Mouse (Mus musculus) hindbrain, embryonic 14.5 days (tissue): ENCODE measurements at regions not wholly inside any gene's neighbourhood (a gene's known extent, or its start where the extent isn't known, plus 50 kb on each side); places are given as distances from the start of the nearest gene placed in this dataset.

Experiments
- ATAC-seq: fragments of 200-750 bp; cut with Nextera tagmentation; 2 replicates; pipeline ENCODE4 v1.8.0; 2017; ENCODE audit warnings: moderate number of reproducible peaks, mild to moderate bottlenecking, moderate TSS enrichment, moderate library complexity; ENCODE audit not compliant: low FRiP score
- DNase-seq: peaks from one replicate; pipeline ENCODE4 v3.0.0-alpha.2; 2015; ENCODE audit warnings: low spot score
- H3K27ac ChIP-seq: fragments of 300-500 bp; sonication (generic); 2 replicates; pipeline ENCODE4 v1.5.1; 2014; ENCODE audit warnings: mild to moderate bottlenecking, moderate library complexity
- H3K27me3 ChIP-seq: fragments of 300-500 bp; sonication (generic); 2 replicates; pipeline ENCODE4 v1.6.1; 2014; ENCODE audit warnings: mild to moderate bottlenecking, low read length, mixed read lengths; ENCODE audit not compliant: control insufficient read depth, insufficient read depth
- H3K36me3 ChIP-seq: fragments of 300-500 bp; sonication (generic); replicated peaks from 2 replicates; pipeline ENCODE4 v1.6.1; 2014; ENCODE audit not compliant: control insufficient read depth, insufficient read depth
- H3K4me1 ChIP-seq: fragments of 300-500 bp; sonication (generic); replicated peaks from 2 replicates; pipeline ENCODE4 v1.6.1; 2014; ENCODE audit warnings: antibody characterized with exemption, low read length, mixed read lengths; ENCODE audit not compliant: control insufficient read depth, insufficient read depth
- H3K4me2 ChIP-seq: fragments of 300-500 bp; sonication (generic); replicated peaks from 2 replicates; pipeline ENCODE4 v1.6.1; 2014; ENCODE audit warnings: mild to moderate bottlenecking, moderate library complexity
- H3K4me3 ChIP-seq: fragments of 300-500 bp; sonication (generic); replicated peaks from 2 replicates; pipeline ENCODE4 v1.5.1; 2014; ENCODE audit warnings: mild to moderate bottlenecking, low read length
- H3K9ac ChIP-seq: fragments of 300-500 bp; sonication (generic); 2 replicates; pipeline ENCODE4 v1.6.1; 2014
- H3K9me3 ChIP-seq: fragments of 300-500 bp; sonication (generic); 2 replicates; pipeline ENCODE4 v1.6.1; 2016; ENCODE audit warnings: low read length; ENCODE audit not compliant: control insufficient read depth
- WGBS: fragments of 180-500 bp; shearing (Covaris S2); extraction: QIAGEN DNeasy Blood & Tissue Kit; methylation state at CpG from one replicate; pipeline ENCODE4 v1.1.7; 2014; 5-methylcytosine and 5-hydroxymethylcytosine counted together

DNA sequence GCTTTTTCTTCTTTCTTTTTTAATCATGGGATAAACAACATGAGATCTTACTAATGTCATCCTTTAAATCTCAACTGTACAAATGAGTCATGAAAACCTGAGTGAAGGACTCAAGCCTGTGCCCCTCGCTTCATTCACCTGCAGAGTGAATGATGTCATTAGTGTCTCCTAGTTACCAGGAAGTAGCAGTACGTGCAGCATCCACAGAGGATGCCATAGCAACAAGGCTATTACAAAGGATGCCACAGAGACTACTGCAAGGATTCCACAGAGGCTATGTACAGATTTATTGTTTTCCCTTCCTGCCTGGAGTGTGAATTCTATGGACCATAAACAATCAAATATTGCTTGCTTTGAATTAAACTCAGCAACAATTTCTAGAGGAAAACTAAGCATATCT is 98.0 kb upstream of the Fat4 start:
- Histone ChIP-seq H3K27me3 (no peaks in the 10 kb centered on the region), H3K4me3 (no peak overlapping the region), H3K9me3 (no peaks in the 10 kb centered on the region), H3K36me3 (no peaks in the 10 kb centered on the region), H3K4me1 (no peaks in the 10 kb centered on the region), H3K9ac (no peak overlapping the region), H3K27ac (no peak overlapping the region; the same call in 1 of the 2 replicates), H3K4me2 (no peak overlapping the region)
- ATAC-seq, result peak; percentile 79; the same call in 1 of the 2 replicates
- 10% methylated on average over 2 of the region's 2 CpGs for WGBS
- DNase-seq, result peak; percentile 51

DNA sequence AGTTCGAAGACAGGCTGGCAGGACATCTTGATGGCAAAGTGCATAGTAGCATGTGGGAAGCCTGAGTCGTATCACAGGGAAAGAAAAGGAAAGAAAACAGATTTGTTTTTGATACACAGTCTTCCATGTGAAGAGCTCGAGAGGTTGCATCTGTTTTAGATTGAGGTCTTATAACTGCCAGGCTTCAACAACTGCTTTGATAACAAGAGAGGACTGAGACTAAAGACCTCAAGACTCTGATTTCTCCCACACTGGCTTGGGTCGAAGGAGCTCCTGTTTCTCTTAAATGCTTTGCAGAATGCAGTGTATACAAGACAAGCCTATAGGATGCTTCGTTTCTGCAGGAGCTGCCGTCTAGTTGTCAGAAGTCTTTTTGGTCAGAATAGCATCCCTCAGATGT is 103.0 kb upstream of the Fat4 start:
- H3K4me1 ChIP-seq, result no peaks in the 10 kb centered on the region
- no peak overlapping the region for H3K9ac ChIP-seq
- DNase-seq (no peak), ATAC-seq (no peak)
- no peak overlapping the region for H3K27ac ChIP-seq
- no peaks in the 10 kb centered on the region for H3K9me3 ChIP-seq
- no peak overlapping the region for H3K4me2 ChIP-seq
- no peak overlapping the region for H3K4me3 ChIP-seq
- H3K36me3 ChIP-seq, result no peaks in the 10 kb centered on the region
- WGBS, result 94% methylated on average over 6 of the region's 6 CpGs
- H3K27me3 ChIP-seq, result no peaks in the 10 kb centered on the region

DNA sequence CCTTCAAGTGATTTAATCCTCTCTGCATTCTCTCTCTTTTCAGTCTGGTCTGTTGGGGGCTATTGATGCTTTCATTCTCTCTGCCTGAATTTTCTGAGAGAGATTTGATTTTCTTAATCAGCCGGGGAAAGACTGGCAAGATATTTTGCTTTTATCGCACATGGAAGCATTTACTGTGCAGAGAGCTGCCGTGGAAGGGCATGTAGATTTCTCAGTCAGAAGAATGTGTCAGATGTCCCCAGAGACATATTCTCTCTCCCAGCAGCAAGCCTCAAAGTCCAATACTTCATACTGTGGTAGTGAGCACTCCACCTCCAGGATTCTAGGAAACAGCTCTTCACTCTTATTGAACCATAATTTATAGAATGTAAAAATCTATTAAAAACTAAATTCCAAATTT is 103.7 kb upstream of the Fat4 start:
- 0 out of 2 replicates have a peak overlapping the region, but pooled peaks have one; percentile 26 for H3K27ac ChIP-seq
- no peaks in the 10 kb centered on the region for H3K4me1 ChIP-seq
- no peak overlapping the region for H3K4me3 ChIP-seq

DNA sequence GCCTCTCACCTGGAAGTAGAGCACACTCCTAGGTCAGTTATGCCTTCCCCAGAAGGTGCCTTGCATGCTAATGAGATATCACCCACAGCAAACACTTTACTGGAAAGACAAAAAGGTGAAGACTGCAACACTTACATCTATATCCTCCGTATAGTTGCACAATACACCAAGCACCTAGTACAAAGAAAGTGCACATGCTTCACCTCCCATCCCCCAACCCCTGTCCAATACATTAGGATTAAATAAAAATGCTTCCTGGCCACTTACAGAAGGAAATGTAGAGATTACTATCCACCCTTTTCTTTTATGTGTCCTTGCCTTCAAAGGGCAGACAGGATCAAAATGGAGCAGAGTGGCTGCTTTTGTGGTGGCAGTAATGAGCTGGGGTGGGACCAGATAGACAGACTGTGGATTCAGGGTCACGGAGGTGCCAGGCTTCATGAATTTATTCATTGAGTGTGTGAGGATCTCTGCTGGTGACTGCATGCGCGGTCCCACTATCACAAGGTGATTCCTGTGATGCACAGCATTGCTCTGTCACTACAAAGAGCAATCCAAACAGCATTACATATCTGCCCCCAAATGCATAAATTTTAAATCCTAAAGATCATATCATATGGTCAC is 109.9 kb upstream of the Fat4 start:
- Histone ChIP-seq H3K4me2 (no peak overlapping the region), H3K9me3 (no peaks in the 10 kb centered on the region), H3K4me3 (no peak overlapping the region), H3K4me1 (no peaks in the 10 kb centered on the region), H3K27me3 (no peaks in the 10 kb centered on the region), H3K36me3 (no peaks in the 10 kb centered on the region), H3K9ac (no peak overlapping the region), H3K27ac (no peak overlapping the region)
- WGBS, result 23% methylated on average over 4 of the region's 4 CpGs
- ATAC-seq (no peak), DNase-seq (no peak)

More for the DNA sequence above, 103.7 kb upstream of the Fat4 start:
- no peak overlapping the region for H3K4me2 ChIP-seq
- no peaks in the 10 kb centered on the region for H3K9me3 ChIP-seq
- no peaks in the 10 kb centered on the region for H3K36me3 ChIP-seq
- ATAC-seq, result no peak
- DNase-seq, result no peak
- H3K27me3 ChIP-seq, result no peaks in the 10 kb centered on the region
- H3K9ac ChIP-seq, result 0 out of 2 replicates have a peak overlapping the region, but pooled peaks have one; percentile 16
- WGBS, result 47% methylated on average over 3 of the region's 3 CpGs

DNA sequence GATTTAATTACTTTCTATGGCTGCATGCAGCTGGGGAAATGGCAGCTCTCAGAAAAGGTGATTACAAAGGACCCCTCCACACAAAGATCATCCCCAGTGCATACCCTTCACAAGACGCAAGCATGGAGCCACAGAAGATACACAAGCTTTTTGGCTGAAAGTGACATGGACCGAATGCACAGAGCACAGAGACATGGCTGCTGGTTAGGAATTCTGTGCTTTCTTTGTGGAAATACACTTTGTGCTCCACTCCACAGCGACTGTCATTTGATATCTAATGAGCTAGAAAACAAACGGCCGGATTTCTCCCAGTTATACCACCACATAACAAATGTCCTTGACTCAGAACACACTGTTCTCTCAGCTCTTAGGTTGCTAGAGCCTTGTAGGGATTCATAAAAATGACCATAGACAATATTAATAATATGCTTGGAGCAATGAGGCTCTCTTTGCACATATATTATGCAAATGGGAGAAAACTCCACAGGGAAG is 132.1 kb upstream of the Fat4 start:
- ATAC-seq, result peak; percentile 70; the same call in 1 of the 2 replicates
- Histone ChIP-seq H3K4me1 (peaks cover 12% of the 10 kb centered on the region; the same call in 1 of the 2 replicates), H3K4me2 (0 out of 2 replicates have a peak overlapping the region, but pooled peaks have one; percentile 16), H3K9ac (no peak overlapping the region), H3K27ac (peak overlapping the region; percentile 73), H3K36me3 (no peaks in the 10 kb centered on the region), H3K27me3 (no peaks in the 10 kb centered on the region), H3K9me3 (no peaks in the 10 kb centered on the region), H3K4me3 (no peak overlapping the region)
- peak; percentile 59 for DNase-seq
- WGBS, result 28% methylated on average over 5 of the region's 5 CpGs

DNA sequence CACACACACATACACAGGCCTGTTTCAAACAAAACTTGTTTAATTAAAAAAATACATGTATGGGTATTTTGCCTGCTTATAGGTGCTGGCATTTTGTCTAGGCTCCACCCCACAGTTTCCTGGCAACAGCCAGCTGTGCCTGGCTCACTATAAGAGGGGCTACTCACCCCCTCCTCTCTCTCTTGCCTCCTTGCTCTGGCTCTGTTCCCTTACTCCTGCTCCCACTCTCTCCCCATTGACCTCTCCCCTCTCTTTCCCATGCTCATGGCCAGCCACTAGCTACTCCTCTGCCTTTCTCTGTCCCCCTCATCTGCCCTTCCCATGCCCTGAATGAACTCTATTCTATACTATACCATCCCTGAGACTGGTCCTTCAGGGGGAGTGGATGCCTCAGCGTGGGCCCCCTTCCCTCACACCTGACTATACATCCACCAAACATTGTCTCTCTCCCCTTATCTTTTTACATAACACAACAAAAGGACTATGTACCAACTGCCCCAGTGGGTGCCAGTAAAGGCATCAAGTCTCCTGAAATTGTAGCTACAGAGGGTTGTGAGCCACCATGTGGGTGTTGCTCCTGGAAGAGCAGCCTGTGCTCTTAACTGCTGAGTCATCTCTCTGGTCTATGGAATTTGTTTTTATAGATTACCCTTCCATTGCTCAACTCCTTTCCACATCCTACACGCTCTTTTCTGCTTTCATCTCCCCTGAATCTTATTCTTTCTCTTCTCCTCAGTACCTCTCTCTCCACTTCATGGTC is 133.1 kb upstream of the Fat4 start:
- DNase-seq (no peak), ATAC-seq (peak; percentile 31; the same call in 1 of the 2 replicates)
- Histone ChIP-seq H3K9me3 (no peaks in the 10 kb centered on the region), H3K4me1 (peaks cover 12% of the 10 kb centered on the region; the same call in 1 of the 2 replicates), H3K36me3 (no peaks in the 10 kb centered on the region), H3K27me3 (no peaks in the 10 kb centered on the region), H3K4me2 (no peak overlapping the region), H3K9ac (no peak overlapping the region), H3K27ac (peak overlapping the region; percentile 73), H3K4me3 (no peak overlapping the region)
- WGBS, result 88% methylated on average over 2 of the region's 2 CpGs

DNA sequence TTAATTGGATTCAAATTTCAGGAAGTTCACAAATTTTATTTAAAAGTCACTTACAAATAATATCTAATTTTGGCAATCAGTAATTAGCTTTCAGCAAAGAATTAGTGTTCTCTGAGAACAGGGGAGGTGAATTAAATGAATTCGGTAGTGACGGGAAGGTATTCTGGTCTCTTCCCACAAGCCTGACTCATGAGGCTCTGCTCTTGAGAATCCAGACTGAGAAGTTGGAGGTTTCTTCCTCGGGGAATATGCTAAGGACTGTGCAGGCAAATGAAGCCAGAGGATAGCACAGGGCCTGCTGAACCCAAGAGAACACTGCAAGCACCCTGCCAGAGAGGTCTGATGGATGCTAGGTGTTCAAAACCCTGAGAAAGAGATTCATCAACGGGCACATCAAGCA is 144.6 kb upstream of the Fat4 start:
- H3K4me2 ChIP-seq, result no peak overlapping the region
- WGBS, result 86% methylated on average over 4 of the region's 4 CpGs
- ATAC-seq, result no peak
- no peaks in the 10 kb centered on the region for H3K27me3 ChIP-seq
- H3K27ac ChIP-seq, result no peak overlapping the region
- no peaks in the 10 kb centered on the region for H3K4me1 ChIP-seq
- no peak for DNase-seq
- no peak overlapping the region for H3K4me3 ChIP-seq
- no peaks in the 10 kb centered on the region for H3K36me3 ChIP-seq
- H3K9ac ChIP-seq, result no peak overlapping the region
- H3K9me3 ChIP-seq, result no peaks in the 10 kb centered on the region

DNA sequence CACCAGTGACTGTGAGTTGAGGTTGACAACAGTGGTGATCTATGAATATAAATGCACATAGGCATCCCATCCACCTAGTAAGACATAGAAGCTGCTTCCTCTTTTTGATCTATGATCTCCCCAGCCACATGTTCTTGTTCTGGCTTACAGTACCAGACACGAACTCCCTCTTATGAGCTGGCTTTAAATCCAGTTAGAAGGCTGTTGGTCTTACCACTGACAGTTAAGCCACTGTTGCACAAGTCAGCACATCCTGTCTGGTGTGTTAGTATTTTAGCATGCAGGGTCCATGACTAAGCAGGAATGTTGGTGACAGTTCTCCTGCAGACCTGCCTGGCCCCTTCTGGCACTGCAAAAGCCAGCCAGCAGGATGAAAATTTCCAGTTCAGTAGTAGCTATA is 164.1 kb upstream of the Fat4 start:
- no peaks in the 10 kb centered on the region for H3K4me1 ChIP-seq
- DNase-seq (no peak), ATAC-seq (no peak)
- H3K27me3 ChIP-seq, result no peaks in the 10 kb centered on the region
- no peak overlapping the region for H3K4me2 ChIP-seq
- H3K4me3 ChIP-seq, result no peak overlapping the region
- 0 out of 2 replicates have a peak, but pooled peaks cover 4% of the 10 kb centered on the region for H3K9me3 ChIP-seq
- H3K36me3 ChIP-seq, result no peaks in the 10 kb centered on the region
- WGBS, result 75% methylated on average over 1 of the region's 1 CpGs
- no peak overlapping the region for H3K9ac ChIP-seq
- H3K27ac ChIP-seq, result no peak overlapping the region

DNA sequence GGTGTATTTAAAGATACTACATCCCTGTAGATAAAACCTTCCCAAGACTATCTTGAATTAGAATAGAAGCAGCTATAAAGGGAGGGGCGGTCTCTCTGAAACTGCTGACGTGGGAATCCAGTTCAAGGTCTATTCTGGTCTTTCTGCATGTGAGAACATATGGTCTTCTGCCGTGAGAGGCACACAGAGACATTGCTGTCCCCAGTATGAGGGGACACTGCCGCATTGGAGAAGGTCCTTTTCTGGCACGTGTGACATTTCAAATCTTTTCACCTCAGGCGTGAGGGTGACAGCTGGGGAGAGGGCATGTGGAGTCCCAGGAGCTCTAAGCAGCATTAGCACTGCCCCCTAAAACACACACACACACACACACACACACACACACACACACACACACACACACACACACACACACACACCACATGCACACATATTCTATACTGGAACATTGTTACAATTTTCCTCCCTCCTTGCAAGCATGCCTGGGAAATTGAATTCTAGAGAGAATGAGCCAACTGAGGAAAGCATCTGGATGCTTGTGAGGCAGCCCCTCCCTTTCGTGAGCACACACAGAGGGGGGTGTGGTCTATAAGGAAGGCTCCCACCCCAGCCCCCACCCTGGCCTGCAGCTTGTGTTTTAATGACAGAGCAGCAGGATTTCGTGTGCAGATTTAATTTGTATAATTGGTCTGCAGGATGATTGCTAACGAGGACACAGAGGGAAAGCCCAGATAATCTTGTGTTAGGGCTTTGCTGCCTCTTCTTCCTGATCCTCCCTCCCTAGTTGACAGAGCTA is 174.5 kb upstream of the Fat4 start:
- DNase-seq (peak; percentile 45), ATAC-seq (peak; percentile 87)
- no peak overlapping the region for H3K4me3 ChIP-seq
- H3K9ac ChIP-seq, result no peak overlapping the region
- H3K4me2 ChIP-seq, result no peak overlapping the region
- peaks cover 15% of the 10 kb centered on the region for H3K4me1 ChIP-seq
- no peaks in the 10 kb centered on the region for H3K27me3 ChIP-seq
- peak overlapping the region; percentile 59 for H3K27ac ChIP-seq
- H3K9me3 ChIP-seq, result no peaks in the 10 kb centered on the region
- no peaks in the 10 kb centered on the region for H3K36me3 ChIP-seq
- 15% methylated on average over 9 of the region's 9 CpGs for WGBS
